Mouse (Mus musculus) heart, postnatal 14 days (tissue): ENCODE results near the gene Hdgfl2. TPM values are rescaled to one million over a fixed set of nuclear protein-coding genes. Genes with fewer than 3 reads are reported as not detected.

Experiments
- DNase-seq, 2 experiments: peaks; one replicate each; pipeline ENCODE4 v3.0.0; 2021 to 2022
- intact Hi-C: fragments of 180-260 bp; cut with DNase I; formaldehyde crosslinking; loops from one replicate; pipeline ENCODE4 v1.15.1; 2025
- total RNA-seq, 2 experiments: library from RNA; stranded (reverse); gene quantifications; 2 replicates each; pipeline ENCODE4 v1.2.3; 2021

Gene Hdgfl2
- total RNA-seq, 2 experiments from 2014 or later = 37.3 to 39.8 TPM

DNA sequence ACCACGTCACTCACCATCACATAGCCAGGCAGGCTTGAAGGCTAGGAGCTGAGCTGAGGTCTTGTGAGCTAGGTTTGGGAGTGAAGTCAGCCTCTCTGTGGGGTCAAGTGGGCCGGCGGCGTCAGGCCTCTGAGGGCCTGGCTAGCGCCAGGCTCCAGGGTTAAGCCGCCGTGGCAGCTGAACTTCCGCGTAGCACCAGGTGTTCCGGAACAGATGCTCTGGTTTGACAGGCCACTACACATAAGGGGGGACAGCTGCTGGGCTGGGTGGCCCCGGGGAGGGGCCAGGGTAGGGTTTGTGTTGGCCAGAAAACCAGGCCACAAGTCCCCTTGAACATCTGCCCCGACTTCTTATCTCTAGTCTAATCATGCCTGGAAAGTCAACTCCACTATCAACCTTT, 68.0 kb downstream of the Hdgfl2 start:
- no peak for DNase-seq
- intact Hi-C loops = no loop called here

DNA sequence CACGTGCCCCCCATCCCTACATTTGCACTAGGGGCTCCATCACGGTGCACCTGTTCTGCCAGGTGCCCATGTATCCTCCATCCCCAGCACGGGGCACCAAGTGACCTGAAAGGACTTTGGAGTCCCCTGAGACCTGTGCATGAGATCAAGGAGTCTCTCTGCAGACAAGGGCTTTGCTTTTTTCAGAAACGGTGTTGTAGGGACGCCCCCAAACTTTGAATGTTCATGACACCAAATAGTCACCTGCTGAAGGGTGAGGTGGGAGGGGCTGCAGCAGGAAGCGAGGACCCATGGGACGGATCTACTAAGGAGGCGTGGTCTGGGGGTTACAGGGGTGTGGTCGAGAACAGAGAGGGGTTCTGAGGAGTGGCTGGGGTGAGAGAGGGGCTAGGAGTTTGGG, 68.8 kb downstream of the Hdgfl2 start:
- intact Hi-C loops = no loop called here
- DNase-seq = no peak

DNA sequence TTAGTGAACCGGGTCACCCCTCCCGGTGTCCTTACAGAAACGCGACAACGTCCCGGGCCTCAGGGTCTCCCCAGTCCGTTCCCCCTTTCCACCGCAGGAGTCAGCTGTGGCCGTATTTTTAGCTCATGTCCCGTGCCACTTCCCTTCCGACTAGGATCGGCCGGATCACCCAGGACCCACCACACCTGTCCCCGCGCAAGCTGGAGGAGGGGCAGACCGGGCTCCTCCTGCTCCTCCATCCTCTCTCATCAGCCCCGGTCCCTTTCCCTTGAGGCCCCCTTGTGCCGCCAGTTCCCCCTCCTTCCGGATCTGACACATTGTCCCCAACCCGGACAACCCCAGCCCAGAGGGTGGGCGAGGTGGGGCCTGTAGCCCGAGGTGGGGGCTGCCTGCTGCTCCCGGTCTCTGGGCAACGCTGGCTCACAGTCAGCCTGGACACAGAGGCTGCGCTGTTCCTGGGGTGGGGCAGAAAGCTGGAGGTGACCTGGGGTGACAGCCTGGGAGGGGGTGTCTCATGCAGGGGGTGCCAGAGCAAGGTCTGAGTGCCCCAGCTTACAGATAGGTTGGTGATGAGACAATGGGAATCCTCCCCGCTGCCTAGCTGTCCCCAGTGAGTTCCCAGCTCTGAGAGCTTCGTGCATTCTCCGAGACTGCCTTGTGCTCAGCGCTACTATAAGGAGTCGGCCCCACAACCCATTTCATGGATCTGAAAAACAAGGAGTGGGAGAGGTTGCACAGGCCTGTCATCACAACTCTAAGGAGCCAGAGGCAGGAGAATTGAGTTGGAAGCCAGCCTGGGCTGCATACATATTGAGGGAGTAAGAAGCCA, 69.6 kb downstream of the Hdgfl2 start:
- no peak for DNase-seq

DNA sequence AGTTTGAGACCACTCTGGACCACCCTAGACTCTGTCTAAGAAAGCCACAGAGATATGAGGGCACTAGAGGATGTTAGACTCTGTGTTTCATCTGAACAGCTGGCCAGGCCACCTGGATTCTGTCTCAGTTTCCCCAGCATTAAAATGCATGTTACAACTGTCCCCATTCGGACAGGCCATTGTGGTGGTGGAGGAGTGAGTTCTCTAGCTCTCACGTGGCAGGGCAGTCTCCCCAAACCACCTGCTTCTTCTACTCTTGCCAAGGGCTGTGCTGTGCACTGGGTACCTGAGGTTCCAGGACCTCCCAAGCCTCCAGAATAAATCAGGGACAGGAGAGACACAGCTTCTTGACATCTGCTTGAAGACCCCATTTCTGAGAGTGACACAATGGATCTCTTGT, 70.5 kb downstream of the Hdgfl2 start:
- DNase-seq = no peak
- intact Hi-C loops = no loop called here

More for the DNA sequence above, 69.6 kb downstream of the Hdgfl2 start:
- intact Hi-C loops = no loop called here

Other genes with a start within 250 kb of the Hdgfl2 start
- 1 to 10 TPM; 3.4 to 4.3 TPM for gene Zfp119a, start 200.7 kb upstream of the Hdgfl2 start, total RNA-seq
- gene Zfp959, start 187.5 kb upstream of the Hdgfl2 start, total RNA-seq = 1 to 10 TPM; 4.6 to 5.3 TPM
- 1 to 10 TPM; 3.3 to 4.1 TPM for gene Zfp119b, start 130.1 kb upstream of the Hdgfl2 start, total RNA-seq
- under 1 TPM; 0.63 to 0.81 TPM for gene Ebi3, start 127.0 kb upstream of the Hdgfl2 start, total RNA-seq
- gene Yju2, start 120.5 kb upstream of the Hdgfl2 start, total RNA-seq = 10 to 100 TPM; 10.8 to 12.6 TPM
- 1 to 10 TPM; 1.3 to 3.1 TPM for gene Shd, start 109.2 kb upstream of the Hdgfl2 start, total RNA-seq
- under 1 TPM in 1 of 2 experiments, not detected in 1; 0.74 TPM for gene Fsd1, start 93.1 kb upstream of the Hdgfl2 start, total RNA-seq
- 10 to 100 TPM; 15.9 to 17.9 TPM for gene Stap2, start 74.0 kb upstream of the Hdgfl2 start, total RNA-seq
- gene Mpnd, start 73.9 kb upstream of the Hdgfl2 start, total RNA-seq = 10 to 100 TPM; 44.1 to 49.9 TPM
- 10 to 100 TPM; 23.0 to 24.1 TPM for gene Sh3gl1, start 43.0 kb upstream of the Hdgfl2 start, total RNA-seq
- gene Chaf1a, start 39.2 kb upstream of the Hdgfl2 start, total RNA-seq = 1 to 10 TPM; 2.6 to 3.4 TPM
- 10 to 100 TPM; 46.9 to 50.5 TPM for gene Ubxn6, start 4.6 kb upstream of the Hdgfl2 start, total RNA-seq
- 100 to 1,000 TPM; 125 to 147 TPM for gene Plin4, start 30.2 kb downstream of the Hdgfl2 start, total RNA-seq
- 100 to 1,000 TPM; 154 to 166 TPM for gene Plin5, start 38.0 kb downstream of the Hdgfl2 start, total RNA-seq
- gene Lrg1, start 42.4 kb downstream of the Hdgfl2 start, total RNA-seq = 10 to 100 TPM; 36.7 to 45.8 TPM
- 10 to 100 TPM; 14.5 to 14.7 TPM for gene Sema6b, start 60.7 kb downstream of the Hdgfl2 start, total RNA-seq
- 1 to 10 TPM; 3.5 to 5.1 TPM for gene Tnfaip8l1, start 82.8 kb downstream of the Hdgfl2 start, total RNA-seq
- gene Mydgf, start 104.3 kb downstream of the Hdgfl2 start, total RNA-seq = 10 to 100 TPM; 33.2 to 34.6 TPM
- gene Dpp9, start 139.3 kb downstream of the Hdgfl2 start, total RNA-seq = 10 to 100 TPM; 32.8 to 36.6 TPM
- 10 to 100 TPM; 90.4 to 94.6 TPM for gene Fem1a, start 177.2 kb downstream of the Hdgfl2 start, total RNA-seq
- gene Ticam1, start 197.2 kb downstream of the Hdgfl2 start, total RNA-seq = 10 to 100 TPM in 1 of 2 experiments, 1 to 10 TPM in 1; 9.5 to 11.4 TPM
- 100 to 1,000 TPM; 115 to 133 TPM for gene Plin3, start 213.2 kb downstream of the Hdgfl2 start, total RNA-seq
- under 1 TPM in 1 of 2 experiments, not detected in 1; 0.36 TPM for gene Arrdc5, start 220.7 kb downstream of the Hdgfl2 start, total RNA-seq
- gene Uhrf1, start 223.7 kb downstream of the Hdgfl2 start, total RNA-seq = 10 to 100 TPM in 1 of 2 experiments, 1 to 10 TPM in 1; 4.8 to 12.2 TPM
- gene Kdm4b, start 246.4 kb downstream of the Hdgfl2 start, total RNA-seq = 10 to 100 TPM; 44.3 to 44.9 TPM